Mouse (Mus musculus): ENCODE data around the gene Cntnap1. TPM values are rescaled to one million over a fixed set of nuclear protein-coding genes. Genes with fewer than 3 reads are reported as not detected.
A peak's percentile ranks its signal among the peaks of the same experiment; 100 is the strongest.

Gene Cntnap1
- polyA plus RNA-seq, 1 experiment from 2014 or later: 1.5 TPM

DNA sequence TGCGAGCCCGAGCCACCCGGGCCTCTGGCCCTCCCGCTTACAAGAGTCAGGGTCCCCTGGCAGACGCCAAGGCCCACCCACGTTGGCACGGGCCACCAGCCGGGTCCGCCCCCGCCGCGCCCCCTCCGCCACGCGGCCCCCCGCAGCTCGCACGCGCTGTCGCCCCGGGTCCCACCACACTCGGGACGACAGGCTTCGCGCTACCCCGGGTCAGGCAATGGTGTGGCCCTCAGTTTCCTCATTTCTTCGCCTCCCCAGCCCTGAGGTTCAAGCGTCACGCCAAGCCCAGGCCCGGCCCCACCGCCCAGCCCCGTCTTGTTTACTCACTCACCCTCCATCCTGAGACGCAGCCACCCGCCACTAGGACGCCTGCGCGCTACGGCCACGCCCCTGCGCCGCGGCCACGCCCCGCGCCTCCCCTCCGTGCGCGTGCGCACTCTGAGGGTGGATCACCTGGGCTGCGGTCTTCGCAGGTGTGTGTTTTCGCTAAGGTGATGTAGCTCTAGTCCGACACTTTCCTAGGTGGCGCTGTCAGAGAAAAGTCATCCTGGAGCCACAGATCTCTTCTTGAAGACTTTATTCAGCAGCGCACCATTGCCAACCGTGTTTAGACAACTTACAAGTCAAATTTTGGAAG lies 55.9 kb downstream of the Cntnap1 start, which contains the start of gene Ezh1:
TSS of gene Ezh1 (minus strand) at position 399 of the 637 bp plus-strand sequence.
- Histone ChIP-seq H3K27me3 (ENCODE audit: insufficient read depth, low read length) (0 out of 2 replicates have a peak, but pooled peaks cover 4% of the 10 kb centered on the region), H3K4me2 (ENCODE audit: low read depth, low read length) (peak within 1 kb of the TSS; percentile 98), H3K4me3 (ENCODE audit: low read depth, low read length) (peak within 1 kb of the TSS; percentile 96), H3K36me3 (replicated peaks; ENCODE audit: insufficient read depth, low read length) (no peaks in the 10 kb centered on the region), H3K4me1 (ENCODE audit: insufficient read depth) (peaks cover 23% of the 10 kb centered on the region), H3K9me3 (ENCODE audit: low read length) (no peaks in the 10 kb centered on the region), H3K9ac (replicated peaks) (peak within 1 kb of the TSS; percentile 95), H3K27ac (ENCODE audit: low read depth) (peak within 1 kb of the TSS; percentile 90)
- 1% methylated on average over 40 of the region's 56 CpGs for WGBS (ENCODE audit: insufficient replicate concordance)
- DNase-seq (peak; percentile 93), ATAC-seq (peak; percentile 96)
- TF ChIP-seq EP300 (IDR thresholded peaks at IDR 0.05; ENCODE audit: low read depth) (no peak), CTCF (IDR thresholded peaks at IDR 0.05; ENCODE audit: low read depth) (peak; percentile 56)

GRCm38 (mm10) chr11:101229361-101229900 lies 59.1 kb downstream of the Cntnap1 start:
- Histone ChIP-seq H3K4me2 (ENCODE audit: low read depth, low read length) (no peak overlapping the region), H3K9me3 (ENCODE audit: low read length) (no peaks in the 10 kb centered on the region), H3K27ac (ENCODE audit: low read depth) (no peak overlapping the region), H3K4me1 (ENCODE audit: insufficient read depth) (peaks cover 18% of the 10 kb centered on the region), H3K36me3 (replicated peaks; ENCODE audit: insufficient read depth, low read length) (no peaks in the 10 kb centered on the region), H3K27me3 (ENCODE audit: insufficient read depth, low read length) (0 out of 2 replicates have a peak, but pooled peaks cover 4% of the 10 kb centered on the region), H3K4me3 (ENCODE audit: low read depth, low read length) (no peak overlapping the region), H3K9ac (replicated peaks) (no peak overlapping the region)
- WGBS (ENCODE audit: insufficient replicate concordance): 33% methylated on average over 8 of the region's 8 CpGs
- TF ChIP-seq EP300 (IDR thresholded peaks at IDR 0.05; ENCODE audit: low read depth): no peak
- no peak for TF ChIP-seq CTCF (IDR thresholded peaks at IDR 0.05; ENCODE audit: low read depth)
- ATAC-seq (no peak), DNase-seq (no peak)

GRCm38 (mm10) chr11:101230061-101230511 lies 59.8 kb downstream of the Cntnap1 start:
- WGBS (ENCODE audit: insufficient replicate concordance): 45% methylated on average over 2 of the region's 2 CpGs
- 0 out of 2 replicates have a peak overlapping the region, but pooled peaks have one; percentile 51 for H3K27ac ChIP-seq (ENCODE audit: low read depth)
- H3K36me3 ChIP-seq (replicated peaks; ENCODE audit: insufficient read depth, low read length): no peaks in the 10 kb centered on the region
- DNase-seq (no peak), ATAC-seq (no peak)
- no peak overlapping the region for H3K9ac ChIP-seq (replicated peaks)
- peaks cover 12% of the 10 kb centered on the region for H3K4me1 ChIP-seq (ENCODE audit: insufficient read depth)
- H3K9me3 ChIP-seq (ENCODE audit: low read length): no peaks in the 10 kb centered on the region
- TF ChIP-seq EP300 (IDR thresholded peaks at IDR 0.05; ENCODE audit: low read depth) (no peak), CTCF (IDR thresholded peaks at IDR 0.05; ENCODE audit: low read depth) (no peak)
- 0 out of 2 replicates have a peak, but pooled peaks cover 4% of the 10 kb centered on the region for H3K27me3 ChIP-seq (ENCODE audit: insufficient read depth, low read length)
- no peak overlapping the region for H3K4me3 ChIP-seq (ENCODE audit: low read depth, low read length)
- H3K4me2 ChIP-seq (ENCODE audit: low read depth, low read length): no peak overlapping the region

DNA sequence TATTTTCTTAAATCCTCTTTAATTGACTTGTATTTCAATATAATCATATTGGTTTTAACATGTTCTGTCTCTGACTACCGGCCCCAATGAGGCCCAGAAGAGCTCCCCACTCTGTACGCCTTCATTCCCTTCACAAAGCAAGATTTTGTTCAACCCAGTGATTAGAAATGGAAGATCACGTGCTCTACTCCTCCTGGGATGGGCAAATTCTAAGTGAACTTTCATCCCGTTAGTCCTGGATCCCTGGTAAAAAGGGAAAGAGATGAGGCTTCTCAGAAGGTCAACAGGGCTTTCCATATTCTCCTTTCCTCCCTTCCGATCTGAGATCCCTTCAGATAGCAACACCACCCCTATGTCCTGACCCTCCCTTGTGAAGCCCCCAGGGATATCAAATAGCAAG lies 60.2 kb downstream of the Cntnap1 start:
- Histone ChIP-seq H3K4me2 (ENCODE audit: low read depth, low read length) (peak overlapping the region; percentile 61; the same call in 1 of the 2 replicates), H3K27ac (ENCODE audit: low read depth) (peak overlapping the region; percentile 51; the same call in 1 of the 2 replicates), H3K4me1 (ENCODE audit: insufficient read depth) (peaks cover 12% of the 10 kb centered on the region), H3K9ac (replicated peaks) (no peak overlapping the region), H3K36me3 (replicated peaks; ENCODE audit: insufficient read depth, low read length) (no peaks in the 10 kb centered on the region), H3K27me3 (ENCODE audit: insufficient read depth, low read length) (0 out of 2 replicates have a peak, but pooled peaks cover 4% of the 10 kb centered on the region), H3K4me3 (ENCODE audit: low read depth, low read length) (no peak overlapping the region), H3K9me3 (ENCODE audit: low read length) (no peaks in the 10 kb centered on the region)
- DNase-seq: no peak
- WGBS (ENCODE audit: insufficient replicate concordance): 37% methylated on average over 5 of the region's 5 CpGs
- ATAC-seq: no peak
- TF ChIP-seq CTCF (IDR thresholded peaks at IDR 0.05; ENCODE audit: low read depth) (no peak), EP300 (IDR thresholded peaks at IDR 0.05; ENCODE audit: low read depth) (no peak)

DNA sequence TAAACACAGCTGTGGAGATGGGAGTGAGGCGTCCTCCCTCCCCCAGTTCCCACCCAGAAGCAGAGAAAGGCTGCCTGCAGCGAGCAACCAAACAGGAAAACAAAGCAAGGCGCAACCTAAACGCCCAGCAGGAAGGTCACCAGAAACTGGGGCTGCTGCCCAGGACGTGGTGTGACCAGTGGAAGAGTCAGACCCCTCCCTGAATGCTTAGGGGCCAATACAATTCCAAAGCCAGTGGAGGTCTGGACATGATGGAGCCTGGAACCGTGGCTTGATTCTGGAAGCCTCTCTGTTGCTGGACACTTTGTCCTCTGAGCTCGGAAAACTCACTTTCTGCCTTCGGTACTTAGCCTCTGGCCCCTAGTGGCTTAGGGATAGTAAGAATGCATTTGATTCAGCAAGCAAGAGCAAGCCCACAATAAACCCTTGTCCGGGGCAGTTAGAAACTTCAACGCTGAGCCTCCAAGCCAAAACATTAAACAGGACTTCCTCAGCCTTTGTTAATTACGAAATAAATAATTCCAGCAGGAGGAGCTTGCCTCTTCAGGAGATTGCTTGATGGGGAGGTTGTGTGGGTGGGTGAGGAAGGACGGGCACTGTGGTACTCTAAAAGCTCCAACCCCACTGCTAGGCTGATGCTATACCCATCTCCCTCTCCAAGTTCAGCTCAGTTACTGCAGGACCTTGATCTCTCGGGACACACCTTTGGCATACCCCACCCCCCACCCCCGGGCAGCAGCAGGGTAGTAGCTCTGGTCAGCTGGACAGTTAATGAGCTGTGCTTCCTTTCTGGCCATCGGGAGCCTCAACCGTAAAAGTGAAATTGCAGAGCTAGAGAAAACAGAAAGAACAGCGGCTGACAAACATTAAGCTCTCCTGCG lies 60.9 kb downstream of the Cntnap1 start:
- 4% methylated on average over 18 of the region's 18 CpGs for WGBS (ENCODE audit: insufficient replicate concordance)
- peak; percentile 44; the same call in 1 of the 2 replicates for ATAC-seq
- H3K27me3 ChIP-seq (ENCODE audit: insufficient read depth, low read length): 0 out of 2 replicates have a peak, but pooled peaks cover 4% of the 10 kb centered on the region

More for the DNA sequence above, 60.9 kb downstream of the Cntnap1 start:
- H3K4me1 ChIP-seq (ENCODE audit: insufficient read depth): peaks cover 12% of the 10 kb centered on the region
- H3K4me2 ChIP-seq (ENCODE audit: low read depth, low read length): peak overlapping the region; percentile 61
- H3K27ac ChIP-seq (ENCODE audit: low read depth): peak overlapping the region; percentile 80
- TF ChIP-seq EP300 (IDR thresholded peaks at IDR 0.05; ENCODE audit: low read depth) (no peak), CTCF (IDR thresholded peaks at IDR 0.05; ENCODE audit: low read depth) (no peak)
- H3K9ac ChIP-seq (replicated peaks): no peak overlapping the region; the same call in 1 of the 2 replicates
- peak overlapping the region; percentile 17; the same call in 1 of the 2 replicates for H3K4me3 ChIP-seq (ENCODE audit: low read depth, low read length)
- H3K9me3 ChIP-seq (ENCODE audit: low read length): no peaks in the 10 kb centered on the region
- H3K36me3 ChIP-seq (replicated peaks; ENCODE audit: insufficient read depth, low read length): no peaks in the 10 kb centered on the region
- DNase-seq: peak; percentile 26

All from liver, postnatal 0 days (tissue).